Mouse (Mus musculus) heart, adult 10 weeks (tissue): ENCODE results near the gene Apobec3. TPM values are rescaled to one million over a fixed set of nuclear protein-coding genes. Genes with fewer than 3 reads are reported as not detected.

Experiments used
- polyA plus RNA-seq: library from polyadenylated mRNA; stranded (reverse); fragments of 350-450 nt; fragmentation: Illumina TruSeq; extraction: RNeasy Lipid Tissue Mini Kit (QIAGEN cat#74804); gene quantifications from one replicate; pipeline ENCODE4 v1.2.3, GENCODE M21; 2014; ENCODE audit warnings: low read depth, low replicate concordance

The Apobec3 gene
- polyA plus RNA-seq = 7.9 TPM

DNA sequence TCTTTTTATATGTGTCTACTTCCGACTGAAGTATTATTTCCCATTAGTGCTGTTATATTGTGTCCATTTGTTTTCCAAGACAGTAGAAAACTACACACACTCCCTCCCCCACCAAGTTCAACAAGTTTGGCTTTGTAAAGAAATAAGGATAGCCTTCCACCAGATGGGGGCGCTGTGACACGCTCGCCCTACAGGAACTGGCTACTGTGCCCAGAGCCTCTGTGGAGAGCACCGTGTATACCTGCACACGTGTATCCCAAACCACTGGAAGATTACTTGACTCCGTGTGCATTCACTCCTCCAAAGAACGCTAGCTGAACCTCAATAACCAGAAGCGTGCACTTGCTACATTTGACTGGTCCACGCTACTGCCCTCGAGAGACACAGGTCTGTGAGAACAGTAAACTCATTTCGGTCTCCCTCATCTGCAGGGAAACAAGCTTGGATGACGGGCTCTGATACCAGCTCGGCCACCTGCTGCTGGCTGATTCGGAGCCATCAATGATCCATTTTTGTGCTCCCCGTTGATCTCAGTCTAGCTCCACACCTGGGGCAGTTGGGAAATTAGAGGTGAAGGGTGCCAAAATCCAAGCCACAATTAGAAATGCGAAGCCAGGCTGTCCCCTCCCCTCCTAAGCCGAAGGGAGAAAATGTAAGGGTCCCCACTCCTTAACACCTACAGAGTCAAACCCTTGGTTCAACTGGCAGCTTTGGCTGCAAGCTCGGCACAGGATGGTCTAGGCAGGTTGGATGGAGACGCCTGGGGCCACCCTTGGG, at the start of gene Apobec3:
Gene Apobec3, plus strand, starts transcription at position 224 of the 777 bp plus-strand sequence.

Other genes with a start within 250 kb of the Apobec3 start
- gene Fam227a, start 232.7 kb upstream of the Apobec3 start, polyA plus RNA-seq = 1.8 TPM
- gene Cby1, start 232.5 kb upstream of the Apobec3 start, polyA plus RNA-seq = 26.7 TPM
- gene Tomm22, start 220.8 kb upstream of the Apobec3 start, polyA plus RNA-seq = 98.6 TPM
- 24.7 TPM for gene Josd1, start 203.7 kb upstream of the Apobec3 start, polyA plus RNA-seq
- gene Gtpbp1, start 200.8 kb upstream of the Apobec3 start, polyA plus RNA-seq = 24.9 TPM
- gene Sun2, start 149.1 kb upstream of the Apobec3 start, polyA plus RNA-seq = 81.0 TPM
- gene Dnal4, start 113.8 kb upstream of the Apobec3 start, polyA plus RNA-seq = 29.7 TPM
- gene Nptxr, start 86.9 kb upstream of the Apobec3 start, polyA plus RNA-seq = 1.7 TPM
- not detected for gene Npcd, start 57.4 kb upstream of the Apobec3 start, polyA plus RNA-seq
- 16.9 TPM for gene Cbx6, start 57.0 kb upstream of the Apobec3 start, polyA plus RNA-seq
- gene Cbx7, start 79.5 kb downstream of the Apobec3 start, polyA plus RNA-seq = 30.0 TPM
- gene Pdgfb, start 123.3 kb downstream of the Apobec3 start, polyA plus RNA-seq = 32.2 TPM
- 116 TPM for gene Syngr1, start 199.7 kb downstream of the Apobec3 start, polyA plus RNA-seq
- gene Rpl3, start 200.2 kb downstream of the Apobec3 start, polyA plus RNA-seq = 294 TPM
- 19.5 TPM for gene Tab1, start 241.5 kb downstream of the Apobec3 start, polyA plus RNA-seq